Mouse (Mus musculus): ENCODE measurements around the gene Ncoa4. TPM values are rescaled to one million over a fixed set of nuclear protein-coding genes. Genes with fewer than 3 reads are reported as not detected.

The Ncoa4 gene
- polyA plus RNA-seq, 1 experiment from 2014 or later, result 74.3 TPM

- H3K27ac ChIP-seq, result no peak within 1 kb of the TSS
- WGBS, result 83% methylated on average over 5 of the region's 5 CpGs
- H3K27me3 ChIP-seq, result no peaks in the 10 kb centered on the region
- ATAC-seq (ENCODE audit: insufficient number of reproducible peaks, insufficient read depth, low FRiP score, low TSS enrichment, low read depth), result no peak
- no peak within 1 kb of the TSS for H3K4me3 ChIP-seq
- H3K4me1 ChIP-seq, result no peaks in the 10 kb centered on the region
- no peaks in the 10 kb centered on the region for H3K9me3 ChIP-seq
- H3K36me3 ChIP-seq, result no peaks in the 10 kb centered on the region
- no peak within 1 kb of the TSS for H3K9ac ChIP-seq
- no peak within 1 kb of the TSS for H3K4me2 ChIP-seq
Observed at GRCm38 (mm10) chr14:32141723-32142122, 17.9 kb upstream of the Ncoa4 start, which contains the start of gene Msmb. TSS of gene Msmb (plus strand) at chr14:32142023.

- H3K9me3 ChIP-seq, result no peaks in the 10 kb centered on the region; the same call in 1 of the 2 replicates
- H3K9ac ChIP-seq, result no peak overlapping the region
- ATAC-seq (ENCODE audit: insufficient number of reproducible peaks, insufficient read depth, low FRiP score, low TSS enrichment, low read depth), result no peak
- H3K4me2 ChIP-seq, result no peak overlapping the region
- H3K27me3 ChIP-seq, result no peaks in the 10 kb centered on the region
- H3K4me3 ChIP-seq, result no peak overlapping the region
- no peaks in the 10 kb centered on the region for H3K36me3 ChIP-seq
- no peak overlapping the region for H3K27ac ChIP-seq
- no peaks in the 10 kb centered on the region for H3K4me1 ChIP-seq
Observed at GRCm38 (mm10) chr14:32144734-32145133, 14.9 kb upstream of the Ncoa4 start.

- Histone ChIP-seq H3K27ac (no peak overlapping the region), H3K4me3 (no peak overlapping the region), H3K36me3 (no peaks in the 10 kb centered on the region), H3K9me3 (no peaks in the 10 kb centered on the region; the same call in 1 of the 2 replicates), H3K4me1 (no peaks in the 10 kb centered on the region), H3K4me2 (no peak overlapping the region), H3K27me3 (no peaks in the 10 kb centered on the region), H3K9ac (no peak overlapping the region)
- WGBS, result 71% methylated on average over 4 of the region's 4 CpGs
- ATAC-seq (ENCODE audit: insufficient number of reproducible peaks, insufficient read depth, low FRiP score, low TSS enrichment, low read depth), result no peak
Observed at GRCm38 (mm10) chr14:32145401-32145800, 14.3 kb upstream of the Ncoa4 start.

GRCm38 (mm10) chr14:32145809-32146511, 13.7 kb upstream of the Ncoa4 start:
- ATAC-seq (ENCODE audit: insufficient number of reproducible peaks, insufficient read depth, low FRiP score, low TSS enrichment, low read depth), result no peak
- no peak overlapping the region for H3K9ac ChIP-seq
- no peaks in the 10 kb centered on the region for H3K36me3 ChIP-seq
- H3K27ac ChIP-seq, result no peak overlapping the region
- H3K4me3 ChIP-seq, result no peak overlapping the region
- no peaks in the 10 kb centered on the region; the same call in 1 of the 2 replicates for H3K9me3 ChIP-seq
- no peaks in the 10 kb centered on the region for H3K27me3 ChIP-seq
- no peak overlapping the region for H3K4me2 ChIP-seq
- H3K4me1 ChIP-seq, result no peaks in the 10 kb centered on the region
- WGBS, result 78% methylated on average over 7 of the region's 7 CpGs

- 65% methylated on average over 2 of the region's 2 CpGs for WGBS
- Histone ChIP-seq H3K4me2 (no peak overlapping the region), H3K27me3 (no peaks in the 10 kb centered on the region), H3K27ac (no peak overlapping the region), H3K36me3 (no peaks in the 10 kb centered on the region), H3K4me3 (no peak overlapping the region), H3K9me3 (no peaks in the 10 kb centered on the region; the same call in 1 of the 2 replicates), H3K4me1 (no peaks in the 10 kb centered on the region), H3K9ac (no peak overlapping the region)
- no peak for ATAC-seq (ENCODE audit: insufficient number of reproducible peaks, insufficient read depth, low FRiP score, low TSS enrichment, low read depth)
Observed at GRCm38 (mm10) chr14:32146578-32146977, 13.1 kb upstream of the Ncoa4 start.

GRCm38 (mm10) chr14:32150872-32151271, 8.8 kb upstream of the Ncoa4 start:
- no peak overlapping the region for H3K9ac ChIP-seq
- H3K27ac ChIP-seq, result no peak overlapping the region
- no peak for ATAC-seq (ENCODE audit: insufficient number of reproducible peaks, insufficient read depth, low FRiP score, low TSS enrichment, low read depth)
- H3K4me1 ChIP-seq, result no peaks in the 10 kb centered on the region
- H3K36me3 ChIP-seq, result no peaks in the 10 kb centered on the region
- H3K9me3 ChIP-seq, result no peaks in the 10 kb centered on the region; the same call in 1 of the 2 replicates
- 92% methylated on average over 2 of the region's 2 CpGs for WGBS
- H3K4me3 ChIP-seq, result no peak overlapping the region
- no peak overlapping the region for H3K4me2 ChIP-seq
- H3K27me3 ChIP-seq, result no peaks in the 10 kb centered on the region

GRCm38 (mm10) chr14:32152243-32152965, 7.3 kb upstream of the Ncoa4 start:
- Histone ChIP-seq H3K4me2 (no peak overlapping the region), H3K27me3 (no peaks in the 10 kb centered on the region), H3K36me3 (no peaks in the 10 kb centered on the region), H3K4me3 (no peak overlapping the region), H3K9me3 (no peaks in the 10 kb centered on the region; the same call in 1 of the 2 replicates), H3K27ac (no peak overlapping the region), H3K9ac (no peak overlapping the region), H3K4me1 (no peaks in the 10 kb centered on the region)
- ATAC-seq (ENCODE audit: insufficient number of reproducible peaks, insufficient read depth, low FRiP score, low TSS enrichment, low read depth), result no peak
- WGBS, result 86% methylated on average over 18 of the region's 18 CpGs

GRCm38 (mm10) chr14:32153156-32153555, 6.5 kb upstream of the Ncoa4 start:
- no peaks in the 10 kb centered on the region for H3K36me3 ChIP-seq
- no peak overlapping the region for H3K4me3 ChIP-seq
- no peak overlapping the region for H3K9ac ChIP-seq
- no peak overlapping the region for H3K4me2 ChIP-seq
- no peak for ATAC-seq (ENCODE audit: insufficient number of reproducible peaks, insufficient read depth, low FRiP score, low TSS enrichment, low read depth)
- no peaks in the 10 kb centered on the region for H3K9me3 ChIP-seq
- no peaks in the 10 kb centered on the region for H3K27me3 ChIP-seq
- no peaks in the 10 kb centered on the region for H3K4me1 ChIP-seq
- WGBS, result 90% methylated on average over 2 of the region's 2 CpGs
- H3K27ac ChIP-seq, result no peak overlapping the region

- no peaks in the 10 kb centered on the region for H3K27me3 ChIP-seq
- no peak overlapping the region for H3K27ac ChIP-seq
- ATAC-seq (ENCODE audit: insufficient number of reproducible peaks, insufficient read depth, low FRiP score, low TSS enrichment, low read depth), result no peak
- 82% methylated on average over 6 of the region's 6 CpGs for WGBS
- H3K4me1 ChIP-seq, result no peaks in the 10 kb centered on the region
- H3K9ac ChIP-seq, result no peak overlapping the region
- H3K4me3 ChIP-seq, result no peak overlapping the region
- H3K36me3 ChIP-seq, result no peaks in the 10 kb centered on the region
- no peak overlapping the region for H3K4me2 ChIP-seq
- H3K9me3 ChIP-seq, result no peaks in the 10 kb centered on the region
Observed at GRCm38 (mm10) chr14:32154758-32155157, 4.9 kb upstream of the Ncoa4 start.

- no peak; the same call in 1 of the 2 replicates for ATAC-seq (ENCODE audit: insufficient number of reproducible peaks, insufficient read depth, low FRiP score, low TSS enrichment, low read depth)
- H3K27ac ChIP-seq, result peak overlapping the region; percentile 35; the same call in 1 of the 2 replicates
- 27% methylated on average over 4 of the region's 4 CpGs for WGBS
Observed at GRCm38 (mm10) chr14:32159150-32159670, 455 bp upstream of the Ncoa4 start.

GRCm38 (mm10) chr14:32160563-32160962, 898 bp downstream of the Ncoa4 start:
- Histone ChIP-seq H3K4me3 (peak overlapping the region; percentile 93), H3K36me3 (no peaks in the 10 kb centered on the region), H3K4me1 (peaks cover 21% of the 10 kb centered on the region), H3K9ac (peak overlapping the region; percentile 96), H3K27me3 (no peaks in the 10 kb centered on the region), H3K4me2 (peak overlapping the region; percentile 89), H3K9me3 (no peaks in the 10 kb centered on the region), H3K27ac (no peak overlapping the region)
- ATAC-seq (ENCODE audit: insufficient number of reproducible peaks, insufficient read depth, low FRiP score, low TSS enrichment, low read depth), result no peak
- WGBS, result 38% methylated on average over 7 of the region's 7 CpGs

More at GRCm38 (mm10) chr14:32159150-32159670, 455 bp upstream of the Ncoa4 start:
- H3K27me3 ChIP-seq, result no peaks in the 10 kb centered on the region
- H3K4me1 ChIP-seq, result peaks cover 11% of the 10 kb centered on the region
- peak overlapping the region; percentile 93 for H3K4me3 ChIP-seq
- no peaks in the 10 kb centered on the region for H3K9me3 ChIP-seq
- H3K9ac ChIP-seq, result peak overlapping the region; percentile 96
- H3K4me2 ChIP-seq, result peak overlapping the region; percentile 89
- no peaks in the 10 kb centered on the region for H3K36me3 ChIP-seq
